Mouse (Mus musculus) adrenal gland, adult (tissue): ENCODE data around the gene Tifa.
A peak's percentile ranks its signal among the peaks of the same experiment; 100 is the strongest.
"Not testable (repeated sequence)": the region's sequence is repeated elsewhere in the genome, so short reads cannot be mapped to it uniquely, and the experiment has no call there.

Experiments
- DNase-seq, 2 experiments: peaks; one replicate each; pipeline ENCODE4 v3.0.0; 2022 to 2023; ENCODE audit warnings: low spot score in 1 of 2; ENCODE audit not compliant: inconsistent age in 2 of 2

Gene Tifa

GRCm38 (mm10) chr3:127789500-127790191 lies at the start of gene Tifa:
Gene Tifa, plus strand, starts transcription at chr3:127789805.
- peak; percentile 83 to 91 for DNase-seq

- no peak for DNase-seq
Measured at GRCm38 (mm10) chr3:127741473-127741872, 48.1 kb upstream of the Tifa start.

DNA sequence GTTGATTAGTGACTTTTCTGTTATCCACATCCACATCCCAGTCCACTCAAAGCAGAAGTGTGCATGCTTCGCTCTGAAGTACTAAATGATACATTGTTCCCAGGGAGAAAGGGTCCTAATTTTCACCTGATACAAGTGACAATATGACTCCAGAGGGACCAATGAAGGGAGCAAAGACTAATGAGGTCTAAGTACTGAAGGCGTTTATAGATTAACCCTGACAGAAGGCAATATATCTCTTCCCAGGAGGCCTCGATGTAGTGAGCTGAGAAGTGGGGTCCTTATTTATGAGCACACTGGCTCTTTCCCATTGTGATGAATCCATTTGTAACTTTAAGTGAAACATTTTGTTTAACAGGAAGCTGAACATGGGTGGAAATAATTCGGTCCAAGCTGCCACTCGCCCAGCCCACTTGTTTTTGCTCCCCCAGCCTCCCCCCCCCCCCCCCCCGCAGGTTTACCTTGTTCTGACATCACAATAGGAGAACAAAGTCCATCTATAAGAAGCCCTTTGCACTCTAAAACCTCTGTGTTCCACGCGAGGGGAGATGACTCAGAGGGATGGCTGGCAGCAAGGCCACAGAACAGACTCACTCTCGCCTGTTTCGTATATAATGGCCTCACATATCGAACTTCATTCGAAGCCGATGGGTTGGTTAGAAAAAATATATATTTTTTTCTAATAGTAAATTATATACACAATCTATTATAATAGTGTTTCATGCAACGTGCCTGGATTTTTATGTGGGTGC lies 45.8 kb upstream of the Tifa start:
- DNase-seq, result no peak

DNA sequence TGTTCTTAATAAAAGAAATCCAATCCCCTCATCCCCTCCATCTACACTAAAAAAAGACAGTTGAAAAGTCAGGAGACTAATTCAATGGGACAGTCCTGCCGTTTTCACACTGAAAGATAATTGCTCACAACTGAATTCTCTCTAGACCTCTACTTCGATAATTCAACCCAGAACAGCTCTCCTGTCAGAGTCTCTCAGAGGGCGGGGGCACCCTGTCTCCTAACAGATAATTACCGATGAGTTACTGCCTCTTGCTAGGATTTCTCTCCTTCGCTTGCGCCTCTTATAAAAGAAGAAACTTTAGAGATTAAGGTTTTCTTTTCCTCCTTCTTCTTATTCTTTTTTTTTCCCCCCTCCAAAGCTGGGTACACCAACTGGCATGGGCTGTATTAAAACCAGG lies 44.1 kb upstream of the Tifa start:
- no peak for DNase-seq

DNA sequence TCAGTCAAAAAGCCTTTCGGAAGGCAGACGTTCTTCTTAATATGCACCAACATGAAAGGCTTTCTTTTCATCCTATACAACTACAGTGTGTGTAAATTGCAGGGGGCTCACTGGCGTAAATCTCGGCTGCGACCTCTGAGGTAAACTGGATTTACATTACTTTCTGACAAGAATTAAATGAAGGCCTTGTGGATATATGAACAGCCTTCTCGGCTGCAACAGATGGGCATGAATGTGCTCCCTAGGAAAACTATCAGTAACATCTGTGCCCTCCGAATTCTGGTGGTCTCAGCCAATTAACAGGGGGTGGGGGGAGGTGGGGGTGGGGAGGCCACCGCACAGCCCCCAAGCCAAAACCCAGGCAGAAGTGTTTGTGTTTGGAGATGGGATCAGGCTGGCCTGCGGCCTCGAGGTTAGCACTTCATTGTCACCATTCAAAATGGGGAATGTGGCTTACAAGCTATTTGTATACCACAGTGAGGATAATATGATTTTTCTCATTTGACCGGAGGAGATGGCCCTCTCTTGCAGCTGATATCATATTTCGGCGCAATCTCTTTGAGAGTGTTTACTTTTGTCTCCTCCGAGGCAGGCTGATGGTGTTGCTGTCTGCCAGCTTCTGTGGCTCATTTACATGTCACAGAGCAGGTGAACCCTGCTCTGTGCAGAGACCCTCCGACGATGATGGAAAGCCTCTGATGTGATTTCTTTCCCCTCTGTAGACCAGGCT lies 43.5 kb upstream of the Tifa start:
- no peak for DNase-seq

DNA sequence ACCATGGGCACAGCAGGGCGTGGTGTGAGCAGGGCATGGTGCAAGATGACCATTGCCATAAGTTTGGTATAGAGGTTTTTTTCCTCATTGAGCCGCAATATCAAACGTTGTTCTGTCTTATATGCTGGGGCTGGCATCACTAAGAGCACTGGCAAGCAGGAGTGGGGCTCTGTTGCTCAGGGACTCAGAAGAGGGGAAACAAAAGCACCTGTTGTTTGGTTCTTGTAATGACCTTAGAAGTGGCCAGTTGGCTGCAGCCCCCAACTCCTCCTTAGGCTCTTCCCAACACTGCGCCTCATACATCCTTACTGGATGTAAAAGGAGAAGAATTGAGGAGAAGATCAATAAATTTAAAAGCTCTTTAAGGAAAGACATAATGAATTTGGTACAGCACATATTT lies 41.0 kb upstream of the Tifa start:
- no peak for DNase-seq

GRCm38 (mm10) chr3:127749266-127749665 lies 40.3 kb upstream of the Tifa start:
- no peak for DNase-seq

- DNase-seq, result no peak
Measured at GRCm38 (mm10) chr3:127749981-127750562, 39.5 kb upstream of the Tifa start.

GRCm38 (mm10) chr3:127756458-127756857 lies 33.1 kb upstream of the Tifa start:
- no peak for DNase-seq

- no peak for DNase-seq
Measured at GRCm38 (mm10) chr3:127757886-127758301, 31.7 kb upstream of the Tifa start.

DNA sequence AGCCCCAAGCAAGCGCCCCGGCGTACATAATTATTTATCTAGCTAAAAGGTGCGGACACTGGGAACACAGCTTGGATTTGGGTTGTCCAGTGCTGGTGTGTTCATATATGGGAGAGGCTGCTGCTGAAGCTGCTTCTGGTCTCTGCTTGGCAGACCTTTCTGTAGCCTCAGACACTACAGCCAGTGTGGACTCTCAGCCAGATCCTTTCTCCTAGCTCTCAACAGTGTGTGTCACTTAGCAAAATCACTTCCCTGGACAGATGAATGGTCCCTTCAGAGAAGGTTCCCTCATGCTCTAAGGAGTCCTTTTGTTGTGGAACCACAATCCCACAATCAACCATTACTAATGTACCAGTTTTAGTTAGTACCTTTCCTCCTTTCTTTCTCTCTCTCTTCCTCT lies 30.8 kb upstream of the Tifa start:
- DNase-seq, result no peak

- peak in 1 of 2 experiments; percentile 81 for DNase-seq
Measured at GRCm38 (mm10) chr3:127759212-127759611, 30.4 kb upstream of the Tifa start.

DNA sequence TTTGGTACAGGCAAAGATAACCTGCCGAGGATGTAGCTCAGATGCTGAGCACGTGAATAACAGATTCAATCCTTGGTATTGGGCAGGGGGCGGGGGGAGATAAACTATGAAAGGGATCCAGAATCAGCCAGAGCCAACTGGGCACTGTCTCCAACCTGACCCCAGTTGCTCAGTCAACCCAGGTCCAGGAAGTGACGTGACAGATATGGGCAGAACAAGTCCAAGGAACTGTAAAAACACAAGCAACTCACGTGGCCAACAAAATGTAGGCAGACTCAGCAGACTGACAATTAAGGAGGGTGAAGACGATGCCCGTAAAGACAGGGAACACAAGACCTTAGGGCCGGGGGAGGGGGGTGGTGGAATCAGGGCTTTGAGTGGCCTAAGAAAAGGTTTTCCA lies 27.2 kb upstream of the Tifa start:
- DNase-seq, result no peak

DNA sequence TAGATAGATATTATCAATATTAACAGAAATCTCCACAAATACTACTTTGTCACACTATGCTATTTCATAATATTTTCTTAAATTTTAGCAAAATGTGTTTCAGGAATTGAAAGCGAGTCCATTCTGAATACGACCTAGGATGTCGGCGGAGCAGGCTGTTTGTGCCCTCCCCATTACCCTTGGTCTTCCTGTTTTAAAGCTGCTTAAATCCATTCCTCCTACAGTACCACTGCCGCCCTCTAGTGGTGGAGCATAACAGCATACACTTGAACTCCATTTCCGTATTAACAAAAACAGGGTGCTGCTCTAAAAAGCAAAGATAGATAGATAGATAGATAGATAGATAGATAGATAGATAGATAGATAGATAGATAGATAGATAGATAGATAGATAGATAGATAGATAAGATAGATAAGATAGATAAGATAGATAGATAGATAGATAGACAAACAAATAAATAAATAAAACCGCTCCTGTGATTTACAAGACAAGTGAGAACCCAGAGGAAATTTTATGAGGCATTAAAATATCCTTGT lies 26.5 kb upstream of the Tifa start:
- peak; percentile 75 to 88 for DNase-seq

- DNase-seq, result no peak
Measured at GRCm38 (mm10) chr3:127764541-127764940, 25.1 kb upstream of the Tifa start.

DNA sequence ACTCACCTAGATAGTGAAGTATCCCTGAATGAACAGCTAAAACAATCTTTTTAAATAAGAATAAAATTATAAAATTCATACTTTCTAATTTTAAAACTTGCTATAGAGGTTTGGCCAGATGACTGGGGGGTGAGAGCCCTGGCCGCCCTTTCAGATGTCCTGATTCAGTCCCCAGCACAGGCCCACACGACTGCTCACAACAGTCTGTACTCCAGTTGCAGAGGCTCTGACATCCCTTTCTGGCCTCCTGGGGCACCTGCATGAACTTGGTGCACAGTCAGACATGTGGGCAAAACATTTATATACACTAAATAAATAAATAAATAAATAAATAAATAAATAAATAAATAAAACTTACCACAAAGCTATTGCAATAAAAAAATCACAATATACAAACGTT lies 23.6 kb upstream of the Tifa start:
- DNase-seq, result no peak

GRCm38 (mm10) chr3:127769146-127769545 lies 20.5 kb upstream of the Tifa start:
- DNase-seq, result no peak

- peak; percentile 83 to 95 for DNase-seq
Measured at GRCm38 (mm10) chr3:127780021-127780644, 9.5 kb upstream of the Tifa start, which contains the start of gene Alpk1. Gene Alpk1, minus strand, starts transcription at chr3:127780527.

GRCm38 (mm10) chr3:127780921-127781320 lies 8.7 kb upstream of the Tifa start:
- DNase-seq, result no peak

DNA sequence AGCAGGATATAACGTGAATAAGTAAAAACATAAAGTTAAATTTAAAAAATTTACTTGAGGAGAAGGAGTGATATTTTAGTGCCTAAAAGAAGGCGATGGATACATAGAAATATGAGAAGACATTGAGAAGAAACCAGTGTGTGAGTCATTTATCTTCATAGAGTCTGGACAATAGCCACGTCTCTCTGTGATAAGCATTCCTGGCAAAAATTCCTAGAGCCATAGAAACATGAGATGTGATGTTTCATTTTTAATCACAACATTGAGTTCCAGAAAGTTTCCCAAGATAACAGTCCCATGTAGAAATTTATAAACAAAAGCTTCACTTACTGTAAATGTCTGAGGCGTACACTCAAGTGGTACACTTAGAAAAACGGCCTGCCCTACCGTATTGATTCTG lies 6.7 kb upstream of the Tifa start:
- no peak for DNase-seq

DNA sequence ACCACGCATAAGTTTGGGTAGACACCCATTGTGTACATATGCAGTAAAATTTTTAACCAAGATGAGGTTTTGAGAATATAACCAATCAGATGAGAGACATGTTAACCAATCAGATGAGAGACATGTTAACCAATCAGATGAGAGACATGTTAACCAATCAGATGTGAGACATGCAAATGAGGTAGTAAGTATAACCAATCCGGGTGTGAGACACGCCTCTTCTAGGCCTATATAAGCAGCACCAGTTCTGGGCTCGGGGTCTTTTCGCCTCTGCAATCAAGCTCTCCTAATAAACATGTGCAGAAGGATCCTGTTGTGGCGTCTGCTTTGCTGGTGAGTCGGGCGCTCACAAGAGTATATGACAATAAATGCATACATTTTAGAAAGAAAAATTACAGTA lies 5.9 kb upstream of the Tifa start:
- DNase-seq, result not testable (repeated sequence)
